ENCODE assay signal across 10 mouse cellular contexts in genomic region chr4:154925413-154925812, GRCm38 (mm10). TPM values are rescaled to one million over a fixed set of nuclear protein-coding genes. Genes with fewer than 3 reads are reported as not detected.
DNase-seq lines count a peak whose midpoint lies in the region; ATAC-seq and TF ChIP-seq lines count a peak whose summit lies in the region.
"Had no signal": no experiment of that assay in that cellular context is flagged by ENCODE, and none has a peak within 500 bp of the region (broad histone marks: within the 10 kb centered on the region; RNA-seq: fewer than 3 reads in every experiment).

No protein-coding gene starts in this region.

- no peak for TF ChIP-seq EP300 in heart, postnatal 0 days (IDR thresholded peaks at IDR 0.05; ENCODE audit: low read depth)
- TF ChIP-seq EP300 in ES-Bruce4 (IDR thresholded peaks at IDR 0.05; ENCODE audit: insufficient read depth, low read depth, low read length): no peak

- H3K27me3 ChIP-seq in heart, postnatal 0 days (ENCODE audit: control insufficient read depth, insufficient read depth, low read length): no peaks in the 10 kb centered on the region
- no peaks in the 10 kb centered on the region for H3K27me3 ChIP-seq in ES-Bruce4 (ENCODE audit: control insufficient read depth, insufficient read depth, low read length, poor library complexity, severe bottlenecking)
- H3K27me3 ChIP-seq in spleen, adult 2 months (ENCODE audit: control insufficient read depth, insufficient read depth, low read length): no peaks in the 10 kb centered on the region
- H3K27me3 ChIP-seq in limb, embryonic 10.5 days (ENCODE audit: low read depth, poor library complexity, severe bottlenecking): no peaks in the 10 kb centered on the region

- WGBS in heart, postnatal 0 days: 59% methylated on average over 4 of the region's 4 CpGs
- WGBS in spleen, adult 2 months: 73% methylated on average over 4 of the region's 4 CpGs
- 50% methylated on average over 4 of the region's 4 CpGs for WGBS in limb, embryonic 10.5 days

- no peak overlapping the region for H3K9ac ChIP-seq in heart, postnatal 0 days (replicated peaks; ENCODE audit: low read depth, low read length)
- H3K9ac ChIP-seq in ES-Bruce4 (ENCODE audit: low read depth, poor library complexity, severe bottlenecking): no peak overlapping the region

- no peaks in the 10 kb centered on the region for H3K9me3 ChIP-seq in heart, postnatal 0 days (replicated peaks; ENCODE audit: control insufficient read depth, low read length)
- H3K9me3 ChIP-seq in ES-Bruce4 (replicated peaks; ENCODE audit: control insufficient read depth, insufficient read depth, low read length, poor library complexity, severe bottlenecking): no peaks in the 10 kb centered on the region
- H3K9me3 ChIP-seq in limb, embryonic 10.5 days (replicated peaks): no peaks in the 10 kb centered on the region

- no peak overlapping the region for H3K4me3 ChIP-seq in heart, postnatal 0 days (ENCODE audit: low read depth, low read length)
- H3K4me3 ChIP-seq in ES-Bruce4 (ENCODE audit: low read depth, low read length): no peak overlapping the region
- H3K4me3 ChIP-seq in spleen, adult 2 months (ENCODE audit: extremely low read depth, insufficient read depth, insufficient read length): no peak overlapping the region
- no peak overlapping the region for H3K4me3 ChIP-seq in limb, embryonic 10.5 days

- H3K4me2 ChIP-seq in heart, postnatal 0 days (ENCODE audit: low read depth, low read length): no peak overlapping the region
- H3K4me2 ChIP-seq: midbrain, embryonic 11.5 days had no signal

- no peak overlapping the region for H3K27ac ChIP-seq in heart, postnatal 0 days (ENCODE audit: low read depth)
- no peak overlapping the region for H3K27ac ChIP-seq in ES-Bruce4 (ENCODE audit: insufficient read depth, low read length)
- H3K27ac ChIP-seq in spleen, adult 2 months (ENCODE audit: insufficient read depth, low read length): no peak overlapping the region
- H3K27ac ChIP-seq in limb, embryonic 10.5 days: no peak overlapping the region

- DNase-seq in heart, postnatal 0 days (ENCODE audit: low spot score): no peak
- DNase-seq in heart, postnatal 4 days: no peak
- DNase-seq in liver: peak; percentile 78
- DNase-seq in spleen, adult 2 months (ENCODE audit: low read depth in 1 of 2, low spot score in 2 of 2): peak in 1 of 2 experiments; percentile 64
- no peak for DNase-seq in limb, embryonic 10.5 days (ENCODE audit: low spot score)
- no peak for DNase-seq in left cerebral cortex, postnatal 25 days (ENCODE audit: low spot score in 2 of 2)
- DNase-seq in layer of hippocampus, adult 8-10 months (ENCODE audit: low spot score in 2 of 2): no peak
- DNase-seq: kidney, postnatal 10 days had no signal

- intact Hi-C loops in left cerebral cortex, postnatal 25 days (cut with DNase I): no loop called here

- H3K4me1 ChIP-seq in heart, postnatal 0 days (ENCODE audit: control insufficient read depth, insufficient read depth): peaks cover 7% of the 10 kb centered on the region
- no peaks in the 10 kb centered on the region for H3K4me1 ChIP-seq in ES-Bruce4 (ENCODE audit: control insufficient read depth, insufficient read depth, low read length)
- peaks cover 19% of the 10 kb centered on the region; the same call in 1 of the 2 replicates for H3K4me1 ChIP-seq in spleen, adult 2 months (ENCODE audit: control insufficient read depth, insufficient read depth, insufficient read length)
- peaks cover 29% of the 10 kb centered on the region for H3K4me1 ChIP-seq in limb, embryonic 10.5 days

- 0 out of 2 replicates have a peak, but pooled peaks have one; percentile 21 for TF ChIP-seq CTCF in heart, postnatal 0 days (IDR thresholded peaks at IDR 0.05; ENCODE audit: low read depth)
- TF ChIP-seq CTCF in ES-Bruce4 (IDR thresholded peaks at IDR 0.05; ENCODE audit: low read depth, low read length): peak; percentile 66
- TF ChIP-seq CTCF in spleen, adult 2 months (IDR thresholded peaks at IDR 0.05; ENCODE audit: extremely low read depth, insufficient read depth, insufficient read length, insufficient replicate concordance): peak; percentile 31; the same call in 1 of the 2 replicates

- no peak for ATAC-seq in heart, postnatal 0 days (ENCODE audit: insufficient read depth, low read depth)

- H3K36me3 ChIP-seq in heart, postnatal 0 days (replicated peaks; ENCODE audit: control insufficient read depth, insufficient read depth, low read length): no peaks in the 10 kb centered on the region
- no peaks in the 10 kb centered on the region for H3K36me3 ChIP-seq in ES-Bruce4 (ENCODE audit: control insufficient read depth, insufficient read depth, low read length, poor library complexity, severe bottlenecking)
- peaks cover 35% of the 10 kb centered on the region for H3K36me3 ChIP-seq in spleen, adult 2 months (ENCODE audit: control insufficient read depth, insufficient read depth, low read length)
- no peaks in the 10 kb centered on the region for H3K36me3 ChIP-seq in limb, embryonic 10.5 days

- TF ChIP-seq POLR2A in ES-Bruce4 (IDR thresholded peaks at IDR 0.05; ENCODE audit: insufficient read depth, low read length): no peak
- no peak for TF ChIP-seq POLR2A in spleen, adult 2 months (IDR thresholded peaks at IDR 0.05; ENCODE audit: low read depth, low read length)

RNA-seq across cellular contexts. Expression of gene Tnfrsf14, which starts 3.0 kb away (rescaled TPM):
- total RNA-seq in heart, postnatal 0 days (2014; rRNA removed; ENCODE audit: low replicate concordance): 2.7 and 40.9 TPM in 2 replicates
- polyA plus RNA-seq in heart, postnatal 0 days (2015; fragmentation: Nextera tagmentation; extraction: Ambion mirVana): 0.30 and 0.40 TPM in 2 replicates
- total RNA-seq in heart, postnatal 4 days (2021): 1 to 10 TPM; 2.7 to 3.7 TPM
- not detected in 2 replicates for polyA plus RNA-seq in ES-Bruce4 (2011; ENCODE audit: insufficient read depth, insufficient read length, low read depth, missing spikeins)
- 210 and 232 TPM in 2 replicates for polyA plus RNA-seq in spleen, adult 2 months (2012; rRNA removed)
- polyA plus RNA-seq in limb, embryonic 10.5 days (2016; fragmentation: Nextera tagmentation; extraction: Ambion mirVana): 0.55 and 2.4 TPM in 2 replicates
- 1 to 10 TPM; 1.3 to 1.7 TPM for total RNA-seq in left cerebral cortex, postnatal 25 days (2021)
- total RNA-seq in layer of hippocampus, adult 8-10 months (2022): 1 to 10 TPM; 1.6 to 5.2 (median 3.8) TPM

RNA-seq across cellular contexts. Expression of gene Fam213b, which starts 26.5 kb away (rescaled TPM):
- total RNA-seq in heart, postnatal 0 days (2014; rRNA removed; ENCODE audit: low replicate concordance): 43.5 and 72.4 TPM in 2 replicates
- polyA plus RNA-seq in heart, postnatal 0 days (2015; fragmentation: Nextera tagmentation; extraction: Ambion mirVana): 75.4 and 76.2 TPM in 2 replicates
- 10 to 100 TPM; 37.8 to 39.7 TPM for total RNA-seq in heart, postnatal 4 days (2021)
- polyA plus RNA-seq in ES-Bruce4 (2011; ENCODE audit: insufficient read depth, insufficient read length, low read depth, missing spikeins): 11.8 and 13.9 TPM in 2 replicates
- polyA plus RNA-seq in spleen, adult 2 months (2012; rRNA removed): 22.2 and 33.6 TPM in 2 replicates
- polyA plus RNA-seq in limb, embryonic 10.5 days (2016; fragmentation: Nextera tagmentation; extraction: Ambion mirVana): 34.9 and 42.7 TPM in 2 replicates
- total RNA-seq in left cerebral cortex, postnatal 25 days (2021): 10 to 100 TPM; 47.5 to 51.4 TPM
- total RNA-seq in layer of hippocampus, adult 8-10 months (2022): 10 to 100 TPM; 49.5 to 59.8 (median 57.0) TPM

RNA-seq across cellular contexts. Expression of gene Hes5, which starts 35.3 kb away (rescaled TPM):
- total RNA-seq in heart, postnatal 0 days (2014; rRNA removed; ENCODE audit: low replicate concordance): not detected in 2 replicates
- not detected in 2 replicates for polyA plus RNA-seq in heart, postnatal 0 days (2015; fragmentation: Nextera tagmentation; extraction: Ambion mirVana)
- not detected for total RNA-seq in heart, postnatal 4 days (2021)
- polyA plus RNA-seq in ES-Bruce4 (2011; ENCODE audit: insufficient read depth, insufficient read length, low read depth, missing spikeins): not detected in 2 replicates
- 5.4 and 10.5 TPM in 2 replicates for polyA plus RNA-seq in spleen, adult 2 months (2012; rRNA removed)
- 0.33 and 1.1 TPM in 2 replicates for polyA plus RNA-seq in limb, embryonic 10.5 days (2016; fragmentation: Nextera tagmentation; extraction: Ambion mirVana)
- total RNA-seq in left cerebral cortex, postnatal 25 days (2021): 10 to 100 TPM; 35.8 to 41.3 TPM
- total RNA-seq in layer of hippocampus, adult 8-10 months (2022): 10 to 100 TPM; 15.1 to 33.7 (median 22.6) TPM

RNA-seq across cellular contexts. Expression of gene Pank4, which starts 38.5 kb away (rescaled TPM):
- total RNA-seq in heart, postnatal 0 days (2014; rRNA removed; ENCODE audit: low replicate concordance): 45.6 and 62.0 TPM in 2 replicates
- polyA plus RNA-seq in heart, postnatal 0 days (2015; fragmentation: Nextera tagmentation; extraction: Ambion mirVana): 27.4 and 30.6 TPM in 2 replicates
- 10 to 100 TPM; 34.9 to 37.5 TPM for total RNA-seq in heart, postnatal 4 days (2021)
- 21.5 and 26.6 TPM in 2 replicates for polyA plus RNA-seq in ES-Bruce4 (2011; ENCODE audit: insufficient read depth, insufficient read length, low read depth, missing spikeins)
- 58.0 and 69.5 TPM in 2 replicates for polyA plus RNA-seq in spleen, adult 2 months (2012; rRNA removed)
- 45.8 and 56.5 TPM in 2 replicates for polyA plus RNA-seq in limb, embryonic 10.5 days (2016; fragmentation: Nextera tagmentation; extraction: Ambion mirVana)
- 10 to 100 TPM; 37.6 to 39.8 TPM for total RNA-seq in left cerebral cortex, postnatal 25 days (2021)
- total RNA-seq in layer of hippocampus, adult 8-10 months (2022): 10 to 100 TPM; 34.4 to 46.8 (median 42.3) TPM

RNA-seq across cellular contexts. Expression of gene Mmel1, which starts 56.0 kb away (rescaled TPM):
- 0.34 TPM in 1 of 2 replicates, not detected in the other for total RNA-seq in heart, postnatal 0 days (2014; rRNA removed; ENCODE audit: low replicate concordance)
- polyA plus RNA-seq in heart, postnatal 0 days (2015; fragmentation: Nextera tagmentation; extraction: Ambion mirVana): 0.07 and 0.12 TPM in 2 replicates
- under 1 TPM; 0.21 to 0.72 TPM for total RNA-seq in heart, postnatal 4 days (2021)
- polyA plus RNA-seq in ES-Bruce4 (2011; ENCODE audit: insufficient read depth, insufficient read length, low read depth, missing spikeins): 1.4 and 2.0 TPM in 2 replicates
- polyA plus RNA-seq in spleen, adult 2 months (2012; rRNA removed): 0.22 TPM in 2 replicates
- 0.15 TPM in 1 of 2 replicates, not detected in the other for polyA plus RNA-seq in limb, embryonic 10.5 days (2016; fragmentation: Nextera tagmentation; extraction: Ambion mirVana)
- under 1 TPM; 0.48 to 0.85 TPM for total RNA-seq in left cerebral cortex, postnatal 25 days (2021)
- under 1 TPM; 0.25 to 0.73 (median 0.41) TPM for total RNA-seq in layer of hippocampus, adult 8-10 months (2022)

Comparison
In these comparisons a context has a peak if more than half of its experiments do, and no peak if none do; other contexts are left out.
1. RNA of gene Hes5, which starts 35.3 kb away (total RNA-seq): 35.8 to 41.3 TPM in left cerebral cortex, postnatal 25 days and 15.1 to 33.7 TPM in layer of hippocampus, adult 8-10 months; not detected in heart, postnatal 4 days and not detected in heart, postnatal 0 days; every median in the first group is over 10 times any median in the second.
2. Peak in every context shown above with its lines, with median percentiles within 50 percentile points of each other: CTCF ChIP-seq.